Comparison of ENCODE assay signal across 11 mouse cellular contexts in genomic region chr16:49937218-49938165, GRCm38 (mm10).
DNase-seq lines count a peak whose midpoint lies in the region; ATAC-seq lines count a peak whose summit lies in the region.
"Had no signal": no experiment of that assay in that cellular context is flagged by ENCODE, and none has a peak within 500 bp of the region (broad histone marks: within the 10 kb centered on the region; RNA-seq: fewer than 3 reads in every experiment).

No protein-coding gene starts in this region.

- H3K27me3 ChIP-seq in heart, embryonic 12.5 days (replicated peaks) = no peaks in the 10 kb centered on the region
- H3K27me3 ChIP-seq: intestine, embryonic 15.5 days had no signal

- H3K27ac ChIP-seq in heart, embryonic 12.5 days (ENCODE audit: poor library complexity, severe bottlenecking) = no peak overlapping the region
- H3K27ac ChIP-seq: heart, adult 2 months; intestine, embryonic 15.5 days; macrophage had no signal

- peak; percentile 65 for ATAC-seq in CD4-positive, CD25-positive, alpha-beta regulatory T cell, adult 4 months
- no peak for ATAC-seq in heart, embryonic 12.5 days (ENCODE audit: insufficient number of reproducible peaks, low FRiP score)

- peaks cover 3% of the 10 kb centered on the region; the same call in 1 of the 2 replicates for H3K4me1 ChIP-seq in heart, embryonic 12.5 days (replicated peaks)
- H3K4me1 ChIP-seq: intestine, embryonic 15.5 days had no signal

- H3K4me2 ChIP-seq in heart, embryonic 12.5 days = no peak overlapping the region
- H3K4me2 ChIP-seq: intestine, embryonic 15.5 days had no signal

- no peak overlapping the region for H3K9ac ChIP-seq in heart, embryonic 12.5 days
- H3K9ac ChIP-seq: intestine, embryonic 15.5 days had no signal

- H3K9me3 ChIP-seq in heart, embryonic 12.5 days (replicated peaks) = no peaks in the 10 kb centered on the region
- H3K9me3 ChIP-seq: intestine, embryonic 15.5 days had no signal

- peak; percentile 10 for DNase-seq in kidney, adult 11 months
- DNase-seq in kidney, adult 18-20 months = no peak
- DNase-seq in A20 (ENCODE audit: low read depth, low spot score) = peak; percentile 66
- DNase-seq in kidney, postnatal 36 days = peak; percentile 11 to 20
- DNase-seq in spleen, postnatal 4 days (ENCODE audit: low spot score in 2 of 2) = no peak
- no peak for DNase-seq in right cerebral cortex, postnatal 4 days

- H3K4me3 ChIP-seq in heart, embryonic 12.5 days = no peak overlapping the region
- H3K4me3 ChIP-seq: heart, adult 2 months; intestine, embryonic 15.5 days had no signal

- H3K36me3 ChIP-seq in heart, embryonic 12.5 days = no peaks in the 10 kb centered on the region
- H3K36me3 ChIP-seq: intestine, embryonic 15.5 days had no signal

- 55% methylated on average over 11 of the region's 11 CpGs for WGBS in heart, embryonic 12.5 days

Comparison
In these comparisons a context has a peak if more than half of its experiments do, and no peak if none do; other contexts are left out.
1. DNase-seq: peak in kidney, adult 11 months (single experiment), A20 (single experiment) and kidney, postnatal 36 days (2 of 2); none in kidney, adult 18-20 months (single experiment), spleen, postnatal 4 days (0 of 2) and right cerebral cortex, postnatal 4 days (single experiment).